18 mouse cellular contexts compared by ENCODE assay signal in genomic region chr5:86086751-86087150, GRCm38 (mm10). TPM values are rescaled to one million over a fixed set of nuclear protein-coding genes. Genes with fewer than 3 reads are reported as not detected.
DNase-seq lines count a peak whose midpoint lies in the region; ATAC-seq lines count a peak whose summit lies in the region.
"Had no signal": no experiment of that assay in that cellular context is flagged by ENCODE, and none has a peak within 500 bp of the region (broad histone marks: within the 10 kb centered on the region; RNA-seq: fewer than 3 reads in every experiment).

No protein-coding gene starts in this region.

- no peak overlapping the region for H3K4me3 ChIP-seq in forebrain, embryonic 12.5 days (replicated peaks)
- no peak overlapping the region for H3K4me3 ChIP-seq in neural tube, embryonic 15.5 days (replicated peaks)
- H3K4me3 ChIP-seq: heart, embryonic 12.5 days; hindbrain, embryonic 10.5 days; limb, embryonic 13.5 days had no signal

- 87% methylated on average over 6 of the region's 6 CpGs for WGBS in forebrain, embryonic 12.5 days
- whole genome bisulfite sequencing in neural tube, embryonic 15.5 days: 78% methylated on average over 6 of the region's 6 CpGs

- no peaks in the 10 kb centered on the region for H3K27me3 ChIP-seq in forebrain, embryonic 12.5 days
- no peaks in the 10 kb centered on the region for H3K27me3 ChIP-seq in neural tube, embryonic 15.5 days (replicated peaks)
- H3K27me3 ChIP-seq: heart, embryonic 12.5 days; limb, embryonic 13.5 days had no signal

- no peak overlapping the region for H3K27ac ChIP-seq in forebrain, embryonic 12.5 days
- no peak overlapping the region for H3K27ac ChIP-seq in neural tube, embryonic 15.5 days (replicated peaks)
- H3K27ac ChIP-seq: hindbrain, embryonic 10.5 days; limb, embryonic 13.5 days had no signal

- no peak overlapping the region for H3K9ac ChIP-seq in forebrain, embryonic 12.5 days
- H3K9ac ChIP-seq in neural tube, embryonic 15.5 days (replicated peaks): no peak overlapping the region
- H3K9ac ChIP-seq: forebrain, postnatal 0 days; heart, embryonic 12.5 days; limb, embryonic 13.5 days had no signal

- H3K4me2 ChIP-seq in forebrain, embryonic 12.5 days: no peak overlapping the region
- no peak overlapping the region for H3K4me2 ChIP-seq in neural tube, embryonic 15.5 days
- H3K4me2 ChIP-seq: heart, embryonic 12.5 days; limb, embryonic 13.5 days had no signal

- no peaks in the 10 kb centered on the region for H3K36me3 ChIP-seq in forebrain, embryonic 12.5 days (replicated peaks)
- no peaks in the 10 kb centered on the region for H3K36me3 ChIP-seq in neural tube, embryonic 15.5 days
- H3K36me3 ChIP-seq: heart, embryonic 12.5 days; hindbrain, embryonic 10.5 days; limb, embryonic 13.5 days had no signal

- no peaks in the 10 kb centered on the region for H3K9me3 ChIP-seq in forebrain, embryonic 12.5 days
- no peaks in the 10 kb centered on the region for H3K9me3 ChIP-seq in neural tube, embryonic 15.5 days (replicated peaks)
- H3K9me3 ChIP-seq: heart, embryonic 12.5 days; hindbrain, embryonic 10.5 days; limb, embryonic 13.5 days had no signal

- peak; percentile 80 for ATAC-seq in granulocyte monocyte progenitor cell, adult 5-6 weeks (replicated peaks; ENCODE audit: poor library complexity, severe bottlenecking)
- ATAC-seq in forebrain, embryonic 12.5 days (ENCODE audit: low FRiP score): no peak
- ATAC-seq in neural tube, embryonic 15.5 days (ENCODE audit: low FRiP score): no peak
- ATAC-seq: forebrain, postnatal 0 days; intestine, postnatal 0 days had no signal

- peak; percentile 72 for DNase-seq in 416B (ENCODE audit: low read depth)
- peak; percentile 89 for DNase-seq in CD4-positive helper T cell, adult 2 months (ENCODE audit: low read depth, low spot score)
- peak; percentile 89 for DNase-seq in naive thymus-derived CD4-positive, alpha-beta T cell, adult 2 months (ENCODE audit: low read depth)
- no peak for DNase-seq in ovary, postnatal 14 days (ENCODE audit: low spot score)
- no peak for DNase-seq in kidney, adult 8-10 months
- DNase-seq: adrenal gland, postnatal 36 days; cerebellum, adult 18-20 months; forebrain, postnatal 0 days; gastrocnemius, postnatal 14 days; right cerebral cortex, postnatal 25 days had no signal

- H3K4me1 ChIP-seq in forebrain, embryonic 12.5 days: no peaks in the 10 kb centered on the region
- H3K4me1 ChIP-seq in neural tube, embryonic 15.5 days: no peaks in the 10 kb centered on the region
- H3K4me1 ChIP-seq: heart, embryonic 12.5 days; hindbrain, embryonic 10.5 days; limb, embryonic 13.5 days had no signal

RNA-seq across cellular contexts. Expression of gene Stap1, which starts 15.2 kb away (rescaled TPM):
- 23.6 and 25.4 TPM in 2 replicates for total RNA-seq in granulocyte monocyte progenitor cell, adult 5-6 weeks (2014; fragmentation: Nextera tagmentation)
- total RNA-seq in granulocyte monocyte progenitor cell, adult 5-6 weeks (2017): 43.1 and 63.2 TPM in 2 replicates
- polyA plus RNA-seq in forebrain, embryonic 12.5 days (2016; fragmentation: Nextera tagmentation; extraction: Ambion mirVana): 0.06 and 0.31 TPM in 2 replicates
- polyA plus RNA-seq in neural tube, embryonic 15.5 days (2015; fragmentation: Nextera tagmentation; extraction: Ambion mirVana): 0.61 and 4.9 TPM in 2 replicates
- total RNA-seq: left cerebral cortex, adult 18-20 months had no signal

RNA-seq across cellular contexts. Expression of gene Cenpc1, which starts 21.4 kb away (rescaled TPM):
- total RNA-seq in granulocyte monocyte progenitor cell, adult 5-6 weeks (2014; fragmentation: Nextera tagmentation): 26.7 and 28.7 TPM in 2 replicates
- total RNA-seq in granulocyte monocyte progenitor cell, adult 5-6 weeks (2017): 43.5 and 46.1 TPM in 2 replicates
- polyA plus RNA-seq in forebrain, embryonic 12.5 days (2016; fragmentation: Nextera tagmentation; extraction: Ambion mirVana): 54.4 and 55.7 TPM in 2 replicates
- polyA plus RNA-seq in neural tube, embryonic 15.5 days (2015; fragmentation: Nextera tagmentation; extraction: Ambion mirVana): 33.8 and 34.1 TPM in 2 replicates

Comparison
In these comparisons a context has a peak if more than half of its experiments do, and no peak if none do; other contexts are left out.
1. DNase-seq: peak in 416B (single experiment), CD4-positive helper T cell, adult 2 months (single experiment) and naive thymus-derived CD4-positive, alpha-beta T cell, adult 2 months (single experiment); none in ovary, postnatal 14 days (single experiment) and kidney, adult 8-10 months (0 of 2).